Mouse (Mus musculus): Measurements from ENCODE around the gene Scgb2b15. TPM values are rescaled to one million over a fixed set of nuclear protein-coding genes. Genes with fewer than 3 reads are reported as not detected.
"Not testable (repeated sequence)": the region's sequence is repeated elsewhere in the genome, so short reads cannot be mapped to it uniquely, and the experiment has no call there.

Scgb2b15 gene
- polyA plus RNA-seq (2015; fragmentation: Nextera tagmentation; extraction: Ambion mirVana), result not detected in 2 replicates

GRCm38 (mm10) chr7:32829562-32829961 lies at the start of gene Scgb2b15:
Scgb2b15 (minus strand) TSS chr7:32829662.
- H3K9me3 ChIP-seq; H3K4me1 ChIP-seq; H3K4me2 ChIP-seq (replicated peaks); H3K9ac ChIP-seq; H3K27ac ChIP-seq; H3K4me3 ChIP-seq; ATAC-seq (ENCODE audit: low FRiP score, low read depth); H3K27me3 ChIP-seq; H3K36me3 ChIP-seq: not testable (repeated sequence)

- not testable (repeated sequence) for ATAC-seq (ENCODE audit: low FRiP score, low read depth); H3K36me3 ChIP-seq; H3K9ac ChIP-seq; H3K4me1 ChIP-seq; H3K9me3 ChIP-seq; H3K27me3 ChIP-seq; H3K4me3 ChIP-seq; H3K4me2 ChIP-seq (replicated peaks); H3K27ac ChIP-seq
Observed at GRCm38 (mm10) chr7:32836254-32836653, 6.8 kb upstream of the Scgb2b15 start, which contains the start of gene Scgb1b15. Scgb1b15 (plus strand) TSS chr7:32836554.

Other genes with a start within 250 kb of the Scgb2b15 start
- gene Scgb1b15, start 6.9 kb upstream of the Scgb2b15 start, polyA plus RNA-seq (2015; fragmentation: Nextera tagmentation; extraction: Ambion mirVana), result not detected in 2 replicates
- not detected in 2 replicates for gene Scgb2b17, start 226.9 kb upstream of the Scgb2b15 start, polyA plus RNA-seq (2015; fragmentation: Nextera tagmentation; extraction: Ambion mirVana)
- not detected in 2 replicates for gene Scgb1b17, start 233.8 kb upstream of the Scgb2b15 start, polyA plus RNA-seq (2015; fragmentation: Nextera tagmentation; extraction: Ambion mirVana)

Data from limb, embryonic 13.5 days (tissue).